Mouse (Mus musculus): ENCODE measurements at regions not wholly inside any gene's neighbourhood (a gene's known extent, or its start where the extent isn't known, plus 50 kb on each side); places are given as distances from the start of the nearest gene placed in this dataset.
"Not testable (repeated sequence)": the region's sequence is repeated elsewhere in the genome, so short reads cannot be mapped to it uniquely, and the experiment has no call there.

DNA sequence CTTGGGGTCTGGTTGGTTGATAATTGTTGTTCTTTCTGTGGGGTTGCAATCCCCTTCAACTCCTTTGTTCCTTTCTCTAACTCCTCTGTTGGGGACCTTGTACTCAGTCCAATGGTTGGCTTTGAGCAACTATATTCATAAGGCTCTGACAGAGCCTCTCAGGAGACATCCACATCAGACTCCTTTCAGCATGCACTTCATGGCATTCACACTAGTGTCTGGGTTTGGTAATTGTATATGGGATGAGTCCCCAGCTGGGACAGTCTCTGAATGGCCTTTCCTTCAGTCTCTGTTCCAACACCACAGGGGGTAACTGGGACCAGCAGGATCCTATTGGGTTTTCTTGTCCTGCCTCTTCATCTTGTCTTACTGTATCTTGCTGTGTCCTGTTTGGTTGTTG, 303.5 kb upstream of the Tmprss15 start:
- Histone ChIP-seq H3K9ac (ENCODE audit: low read length) (no peak overlapping the region), H3K27me3 (ENCODE audit: control insufficient read depth, insufficient read depth, low read length) (no peaks in the 10 kb centered on the region), H3K4me1 (ENCODE audit: control insufficient read depth, insufficient read depth, low read length) (no peaks in the 10 kb centered on the region), H3K4me2 (ENCODE audit: low read depth) (no peak overlapping the region), H3K4me3 (ENCODE audit: low read depth, low read length) (no peak overlapping the region), H3K9me3 (ENCODE audit: control insufficient read depth, low read length) (no peaks in the 10 kb centered on the region), H3K27ac (ENCODE audit: low read depth, low read length) (no peak overlapping the region), H3K36me3 (ENCODE audit: control insufficient read depth, insufficient read depth, low read length) (no peaks in the 10 kb centered on the region)
- ATAC-seq (ENCODE audit: insufficient read depth, low FRiP score, low TSS enrichment) (no peak), DNase-seq (ENCODE audit: low spot score) (no peak)

DNA sequence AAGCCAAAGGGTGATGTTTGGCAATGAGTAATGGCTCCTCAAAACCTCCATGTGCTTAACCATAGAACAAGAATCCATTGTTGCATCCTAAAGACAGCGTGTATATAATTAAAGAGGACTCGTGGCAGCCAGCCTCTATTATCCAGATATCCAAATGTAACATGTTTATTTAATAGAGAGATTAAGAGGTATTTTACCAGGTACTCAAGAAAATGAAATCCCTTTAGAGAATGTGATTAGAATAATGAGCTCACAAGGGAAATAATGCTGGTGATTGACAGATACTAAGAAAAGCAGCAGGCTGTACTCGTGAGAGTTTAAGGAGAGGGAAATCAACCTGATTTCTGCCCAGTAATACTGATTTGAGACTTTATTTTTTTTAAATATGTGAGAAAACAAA, 295.5 kb upstream of the Tmprss15 start:
- Histone ChIP-seq H3K9ac (ENCODE audit: low read length) (no peak overlapping the region), H3K4me1 (ENCODE audit: control insufficient read depth, insufficient read depth, low read length) (no peaks in the 10 kb centered on the region), H3K4me2 (ENCODE audit: low read depth) (no peak overlapping the region), H3K4me3 (ENCODE audit: low read depth, low read length) (no peak overlapping the region), H3K9me3 (ENCODE audit: control insufficient read depth, low read length) (no peaks in the 10 kb centered on the region), H3K27me3 (ENCODE audit: control insufficient read depth, insufficient read depth, low read length) (no peaks in the 10 kb centered on the region), H3K27ac (ENCODE audit: low read depth, low read length) (no peak overlapping the region), H3K36me3 (ENCODE audit: control insufficient read depth, insufficient read depth, low read length) (no peaks in the 10 kb centered on the region)
- DNase-seq (ENCODE audit: low spot score) (no peak), ATAC-seq (ENCODE audit: insufficient read depth, low FRiP score, low TSS enrichment) (no peak)
- WGBS: 84% methylated on average over 3 of the region's 3 CpGs

DNA sequence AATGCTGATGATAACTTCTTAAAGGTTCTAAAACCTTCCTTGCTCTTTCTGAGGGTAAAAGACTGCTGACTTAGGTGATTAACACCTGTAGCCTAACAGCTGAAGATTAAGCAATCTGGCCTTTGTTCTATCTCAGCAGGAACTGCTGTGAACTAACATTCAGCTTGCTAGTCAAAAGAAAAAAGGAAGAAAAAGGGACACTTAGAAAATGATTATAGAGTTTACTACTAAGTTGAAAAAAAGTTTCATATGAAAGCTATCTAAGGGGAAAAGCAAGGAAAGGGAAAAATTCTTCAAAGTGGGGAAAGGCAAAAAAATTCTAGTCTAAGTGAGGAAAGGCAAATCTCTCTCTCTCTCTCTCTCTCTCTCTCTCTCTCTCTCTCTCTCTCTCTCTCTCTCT, 259.2 kb upstream of the Tmprss15 start:
- Histone ChIP-seq H3K4me3 (ENCODE audit: low read depth, low read length) (no peak overlapping the region), H3K4me1 (ENCODE audit: control insufficient read depth, insufficient read depth, low read length) (no peaks in the 10 kb centered on the region), H3K9me3 (ENCODE audit: control insufficient read depth, low read length) (no peaks in the 10 kb centered on the region), H3K27ac (ENCODE audit: low read depth, low read length) (no peak overlapping the region), H3K36me3 (ENCODE audit: control insufficient read depth, insufficient read depth, low read length) (no peaks in the 10 kb centered on the region), H3K27me3 (ENCODE audit: control insufficient read depth, insufficient read depth, low read length) (no peaks in the 10 kb centered on the region), H3K9ac (ENCODE audit: low read length) (no peak overlapping the region), H3K4me2 (ENCODE audit: low read depth) (no peak overlapping the region)
- DNase-seq (ENCODE audit: low spot score): no peak
- ATAC-seq (ENCODE audit: insufficient read depth, low FRiP score, low TSS enrichment): no peak

DNA sequence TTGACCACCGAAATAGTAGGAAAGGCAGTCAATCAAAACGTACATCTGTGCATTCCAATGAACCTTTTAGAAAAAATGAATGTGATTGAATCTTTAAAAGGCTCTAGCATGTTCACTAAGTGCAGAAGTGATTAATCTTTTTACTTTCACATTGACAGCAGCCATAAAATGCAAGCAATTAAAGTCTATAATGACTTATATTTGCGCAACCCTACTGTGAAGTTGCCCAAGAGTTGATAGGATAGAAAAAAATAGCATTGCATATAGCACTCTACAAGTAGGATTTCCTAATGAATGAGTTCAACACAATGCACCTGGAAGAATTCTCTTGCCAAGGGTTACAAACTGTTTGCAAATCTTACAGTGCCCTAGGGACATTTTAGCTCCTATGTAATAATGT, 251.6 kb upstream of the Tmprss15 start:
- H3K36me3 ChIP-seq (ENCODE audit: control insufficient read depth, insufficient read depth, low read length): no peaks in the 10 kb centered on the region
- H3K27ac ChIP-seq (ENCODE audit: low read depth, low read length): no peak overlapping the region
- no peak overlapping the region for H3K4me3 ChIP-seq (ENCODE audit: low read depth, low read length)
- no peak overlapping the region for H3K9ac ChIP-seq (ENCODE audit: low read length)
- H3K9me3 ChIP-seq (ENCODE audit: control insufficient read depth, low read length): no peaks in the 10 kb centered on the region
- no peak overlapping the region for H3K4me2 ChIP-seq (ENCODE audit: low read depth)
- H3K4me1 ChIP-seq (ENCODE audit: control insufficient read depth, insufficient read depth, low read length): no peaks in the 10 kb centered on the region
- 67% methylated on average over 3 of the region's 3 CpGs for WGBS
- ATAC-seq (ENCODE audit: insufficient read depth, low FRiP score, low TSS enrichment): no peak
- no peak for DNase-seq (ENCODE audit: low spot score)
- no peaks in the 10 kb centered on the region for H3K27me3 ChIP-seq (ENCODE audit: control insufficient read depth, insufficient read depth, low read length)

DNA sequence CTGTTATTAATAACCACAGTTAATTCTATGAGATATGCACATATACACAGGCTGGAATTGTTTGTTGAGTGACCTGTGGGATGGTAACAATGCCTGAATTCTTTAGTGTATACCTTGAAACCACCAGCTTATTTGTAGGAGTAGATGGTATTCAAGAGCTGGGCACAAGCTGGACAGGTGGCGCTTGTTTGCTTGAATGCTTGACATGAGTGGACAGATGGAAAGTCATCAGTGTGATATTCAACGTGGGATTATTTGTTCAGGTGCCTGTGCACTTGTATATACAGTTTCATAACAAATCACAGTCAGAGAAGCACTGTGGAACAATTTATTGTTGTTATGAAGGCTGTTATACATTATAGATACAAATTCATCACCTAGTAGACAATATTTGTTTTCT, 245.5 kb upstream of the Tmprss15 start:
- no peak overlapping the region for H3K9ac ChIP-seq (ENCODE audit: low read length)
- no peaks in the 10 kb centered on the region for H3K9me3 ChIP-seq (ENCODE audit: control insufficient read depth, low read length)
- DNase-seq (ENCODE audit: low spot score) (no peak), ATAC-seq (ENCODE audit: insufficient read depth, low FRiP score, low TSS enrichment) (no peak)
- H3K4me2 ChIP-seq (ENCODE audit: low read depth): no peak overlapping the region
- no peaks in the 10 kb centered on the region for H3K27me3 ChIP-seq (ENCODE audit: control insufficient read depth, insufficient read depth, low read length)
- H3K4me1 ChIP-seq (ENCODE audit: control insufficient read depth, insufficient read depth, low read length): no peaks in the 10 kb centered on the region
- no peak overlapping the region for H3K27ac ChIP-seq (ENCODE audit: low read depth, low read length)
- H3K4me3 ChIP-seq (ENCODE audit: low read depth, low read length): no peak overlapping the region
- 64% methylated on average over 2 of the region's 2 CpGs for WGBS
- no peaks in the 10 kb centered on the region for H3K36me3 ChIP-seq (ENCODE audit: control insufficient read depth, insufficient read depth, low read length)

DNA sequence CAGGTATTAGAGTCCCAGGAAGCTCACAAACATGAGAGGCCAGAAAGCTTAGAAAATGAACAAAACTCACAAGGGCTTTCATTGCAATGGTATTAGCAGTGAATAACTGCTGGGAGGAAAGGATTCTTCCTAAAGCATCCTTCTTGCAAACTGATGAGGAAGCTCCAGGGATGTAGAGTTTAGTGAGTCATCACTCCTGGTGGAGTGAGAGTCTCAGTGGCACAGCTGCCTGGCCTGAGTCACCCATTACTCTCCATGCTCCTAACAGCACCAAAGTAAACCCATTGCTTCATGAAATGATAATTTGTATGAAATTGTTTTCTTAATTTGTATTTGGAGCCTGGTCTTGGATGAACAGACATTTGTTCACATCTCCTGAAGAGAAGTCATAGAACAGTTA, 245.1 kb upstream of the Tmprss15 start:
- Histone ChIP-seq H3K27ac (ENCODE audit: low read depth, low read length) (no peak overlapping the region), H3K36me3 (ENCODE audit: control insufficient read depth, insufficient read depth, low read length) (no peaks in the 10 kb centered on the region), H3K4me1 (ENCODE audit: control insufficient read depth, insufficient read depth, low read length) (no peaks in the 10 kb centered on the region), H3K9ac (ENCODE audit: low read length) (no peak overlapping the region), H3K9me3 (ENCODE audit: control insufficient read depth, low read length) (no peaks in the 10 kb centered on the region), H3K27me3 (ENCODE audit: control insufficient read depth, insufficient read depth, low read length) (no peaks in the 10 kb centered on the region), H3K4me2 (ENCODE audit: low read depth) (no peak overlapping the region), H3K4me3 (ENCODE audit: low read depth, low read length) (no peak overlapping the region)
- no peak for ATAC-seq (ENCODE audit: insufficient read depth, low FRiP score, low TSS enrichment)
- no peak for DNase-seq (ENCODE audit: low spot score)

DNA sequence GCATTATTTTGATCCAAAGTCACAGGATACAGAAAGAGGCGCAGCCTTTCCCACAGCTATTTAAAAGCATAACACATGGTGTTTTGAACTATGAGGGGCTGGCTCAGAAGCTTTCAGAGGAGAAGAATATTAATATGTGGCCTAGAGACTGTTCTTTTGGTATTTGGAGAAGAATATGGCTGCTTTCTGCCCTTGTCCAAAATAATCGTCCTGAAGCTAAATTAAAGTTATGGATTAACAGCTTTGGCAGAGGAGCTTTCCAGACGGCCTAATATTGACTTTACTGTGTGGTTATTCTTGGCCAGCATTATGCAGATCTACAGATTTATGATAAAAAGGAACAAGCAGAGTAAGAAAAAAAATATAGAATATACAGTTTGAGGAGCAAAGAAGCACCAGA, 222.4 kb upstream of the Tmprss15 start:
- ATAC-seq (ENCODE audit: insufficient read depth, low FRiP score, low TSS enrichment) (no peak), DNase-seq (ENCODE audit: low spot score) (no peak)
- Histone ChIP-seq H3K4me2 (ENCODE audit: low read depth) (no peak overlapping the region), H3K9me3 (ENCODE audit: control insufficient read depth, low read length) (no peaks in the 10 kb centered on the region), H3K9ac (ENCODE audit: low read length) (no peak overlapping the region), H3K4me3 (ENCODE audit: low read depth, low read length) (no peak overlapping the region), H3K4me1 (ENCODE audit: control insufficient read depth, insufficient read depth, low read length) (no peaks in the 10 kb centered on the region), H3K36me3 (ENCODE audit: control insufficient read depth, insufficient read depth, low read length) (no peaks in the 10 kb centered on the region), H3K27ac (ENCODE audit: low read depth, low read length) (no peak overlapping the region), H3K27me3 (ENCODE audit: control insufficient read depth, insufficient read depth, low read length) (no peaks in the 10 kb centered on the region)
- WGBS: 83% methylated on average over 3 of the region's 3 CpGs

DNA sequence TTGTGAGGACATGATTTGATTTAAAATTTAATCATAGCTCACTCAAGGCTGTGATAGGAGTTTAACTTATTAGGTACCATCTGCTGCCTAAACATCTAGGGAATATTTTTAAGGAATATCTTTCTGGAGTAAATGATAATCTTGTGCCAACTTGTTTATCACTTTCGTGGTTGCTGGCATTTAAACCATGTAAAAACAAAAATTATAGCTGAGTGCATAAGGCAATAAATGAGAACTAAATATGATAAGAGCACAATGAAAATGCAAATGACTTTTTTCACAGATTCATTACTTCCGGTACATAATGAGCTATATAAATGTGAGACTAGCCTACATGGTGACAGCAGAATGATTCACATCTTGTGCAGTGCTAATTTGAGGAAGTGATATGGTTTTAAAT, 221.8 kb upstream of the Tmprss15 start:
- Histone ChIP-seq H3K9ac (ENCODE audit: low read length) (no peak overlapping the region), H3K27ac (ENCODE audit: low read depth, low read length) (no peak overlapping the region), H3K4me1 (ENCODE audit: control insufficient read depth, insufficient read depth, low read length) (no peaks in the 10 kb centered on the region), H3K27me3 (ENCODE audit: control insufficient read depth, insufficient read depth, low read length) (no peaks in the 10 kb centered on the region), H3K4me3 (ENCODE audit: low read depth, low read length) (no peak overlapping the region), H3K36me3 (ENCODE audit: control insufficient read depth, insufficient read depth, low read length) (no peaks in the 10 kb centered on the region), H3K9me3 (ENCODE audit: control insufficient read depth, low read length) (no peaks in the 10 kb centered on the region), H3K4me2 (ENCODE audit: low read depth) (no peak overlapping the region)
- DNase-seq (ENCODE audit: low spot score) (no peak), ATAC-seq (ENCODE audit: insufficient read depth, low FRiP score, low TSS enrichment) (no peak)
- WGBS: 78% methylated on average over 2 of the region's 2 CpGs

GRCm38 (mm10) chr16:79308541-79308940, 217.6 kb upstream of the Tmprss15 start:
- 91% methylated on average over 1 of the region's 1 CpGs for WGBS
- Histone ChIP-seq H3K27ac (ENCODE audit: low read depth, low read length) (no peak overlapping the region), H3K9me3 (ENCODE audit: control insufficient read depth, low read length) (no peaks in the 10 kb centered on the region), H3K36me3 (ENCODE audit: control insufficient read depth, insufficient read depth, low read length) (no peaks in the 10 kb centered on the region), H3K9ac (ENCODE audit: low read length) (no peak overlapping the region), H3K4me3 (ENCODE audit: low read depth, low read length) (no peak overlapping the region), H3K4me2 (ENCODE audit: low read depth) (no peak overlapping the region), H3K27me3 (ENCODE audit: control insufficient read depth, insufficient read depth, low read length) (no peaks in the 10 kb centered on the region), H3K4me1 (ENCODE audit: control insufficient read depth, insufficient read depth, low read length) (no peaks in the 10 kb centered on the region)
- no peak for DNase-seq (ENCODE audit: low spot score)
- no peak for ATAC-seq (ENCODE audit: insufficient read depth, low FRiP score, low TSS enrichment)

GRCm38 (mm10) chr16:79296621-79297020, 205.7 kb upstream of the Tmprss15 start:
- H3K4me3 ChIP-seq (ENCODE audit: low read depth, low read length); H3K27ac ChIP-seq (ENCODE audit: low read depth, low read length); H3K27me3 ChIP-seq (ENCODE audit: control insufficient read depth, insufficient read depth, low read length); ATAC-seq (ENCODE audit: insufficient read depth, low FRiP score, low TSS enrichment); H3K4me1 ChIP-seq (ENCODE audit: control insufficient read depth, insufficient read depth, low read length); H3K9me3 ChIP-seq (ENCODE audit: control insufficient read depth, low read length); DNase-seq (ENCODE audit: low spot score); H3K4me2 ChIP-seq (ENCODE audit: low read depth); H3K36me3 ChIP-seq (ENCODE audit: control insufficient read depth, insufficient read depth, low read length); H3K9ac ChIP-seq (ENCODE audit: low read length): not testable (repeated sequence)
